Mouse (Mus musculus): ENCODE measurements around the gene Poc1a.

Gene Poc1a

GRCm38 (mm10) chr9:106399808-106400207 lies 118.9 kb downstream of the Poc1a start:
- in situ Hi-C loops (cut with MseI, MboI): no loop called here

Data from mouse trophoblast stem cell (cell line).